Mouse (Mus musculus): ENCODE data around the gene Leng8.

The Leng8 gene

DNA sequence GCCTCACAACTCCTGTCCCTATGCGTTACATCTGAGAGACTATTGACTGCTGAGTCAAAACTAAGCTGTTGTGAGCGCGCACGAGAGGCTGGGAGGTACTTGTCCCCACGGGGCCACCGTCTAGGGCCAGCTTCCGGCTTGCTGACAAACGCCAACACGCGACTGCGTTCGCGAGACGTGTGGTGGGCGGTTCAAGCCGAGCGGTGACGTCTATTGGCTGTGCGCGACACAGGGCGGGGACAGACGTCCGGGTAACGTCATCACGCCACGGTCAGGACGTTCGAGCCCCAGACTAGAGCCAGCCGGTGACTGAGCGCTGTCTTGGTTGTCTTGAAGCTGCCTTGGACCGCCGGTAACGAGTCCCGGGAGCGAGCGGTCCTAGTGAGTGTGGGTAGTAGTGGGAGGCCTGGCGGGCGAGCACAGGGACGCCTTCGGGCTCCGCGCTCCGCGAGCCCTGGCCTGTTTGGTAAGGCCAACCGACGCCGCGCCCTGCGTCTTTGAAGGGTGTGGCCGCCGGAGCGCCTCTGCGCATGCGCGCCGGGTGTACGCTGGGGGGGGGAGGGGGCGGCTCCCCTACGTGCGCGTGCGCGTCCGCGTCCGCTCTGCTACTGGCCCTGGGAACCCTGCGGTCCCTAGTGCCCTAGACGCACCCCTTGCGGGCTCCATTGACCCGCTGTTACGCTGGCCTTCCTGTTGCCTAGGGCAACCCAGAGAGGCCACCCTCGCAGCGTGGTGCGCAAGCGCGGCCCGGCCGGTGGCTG lies at the start of gene Leng8:
TSS of gene Leng8 (plus strand) at position 269 of the 761 bp plus-strand sequence.
- DNase-seq (ENCODE audit: low spot score in 2 of 2), result peak; percentile 99 to 100

DNA sequence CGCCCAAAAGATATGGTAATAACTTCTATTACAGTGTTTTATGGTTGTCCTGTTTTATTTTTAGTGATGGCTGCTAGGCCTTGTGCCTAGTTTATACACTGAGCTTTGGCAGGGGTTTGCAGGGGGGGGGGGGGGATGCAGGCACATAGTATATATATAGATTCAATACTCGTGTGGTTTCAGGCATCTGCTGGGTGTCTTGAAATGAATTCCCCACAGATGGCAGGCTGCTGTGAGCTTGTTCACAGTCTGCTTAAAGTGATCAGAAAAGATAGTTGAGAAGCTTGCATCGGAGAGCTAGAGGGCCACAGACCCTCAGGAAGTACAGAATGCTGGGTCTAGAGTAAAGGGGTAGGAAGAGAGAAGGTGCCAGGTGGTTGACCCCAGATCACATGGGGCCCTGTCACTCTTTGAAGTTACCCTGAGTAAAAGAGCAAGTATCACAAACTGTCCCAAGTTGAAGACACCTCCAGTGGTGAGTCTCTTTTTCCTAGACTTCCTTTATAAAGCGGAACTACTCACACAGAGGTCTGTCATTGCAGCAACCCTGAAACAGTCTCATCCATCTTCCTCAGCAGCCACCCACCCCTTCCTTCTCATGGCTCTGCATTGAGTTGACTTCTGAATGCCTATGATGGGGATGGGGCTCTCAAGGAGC lies 49.5 kb upstream of the Leng8 start:
- no peak for DNase-seq (ENCODE audit: low spot score in 2 of 2)

DNA sequence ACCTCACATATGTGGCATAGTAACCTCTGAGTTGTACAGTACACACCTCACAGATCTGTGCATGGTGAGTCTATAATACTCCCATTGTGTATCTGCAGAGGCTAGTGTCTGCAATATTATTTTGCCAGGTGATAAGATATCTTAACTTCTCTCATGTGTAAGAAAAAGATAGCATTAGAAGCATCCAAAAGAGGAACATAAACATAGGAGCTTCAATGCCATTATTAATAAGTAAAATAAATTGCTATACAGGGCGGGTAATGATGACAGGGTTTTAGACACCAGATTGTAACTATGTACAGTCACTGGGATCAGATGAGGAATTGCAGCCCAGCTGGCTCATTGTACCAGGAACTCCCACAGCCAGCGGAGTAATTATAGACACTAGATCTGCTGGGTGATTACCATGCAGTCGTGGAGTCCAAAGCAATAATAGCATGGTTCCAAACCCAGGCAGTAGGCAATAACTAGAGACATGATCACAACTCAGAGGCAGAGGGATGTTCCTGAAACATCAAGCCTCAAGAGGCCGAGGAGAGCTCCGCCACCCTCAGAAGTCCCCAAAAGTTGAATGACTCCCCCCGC lies 48.9 kb upstream of the Leng8 start:
- DNase-seq (ENCODE audit: low spot score in 2 of 2), result no peak

DNA sequence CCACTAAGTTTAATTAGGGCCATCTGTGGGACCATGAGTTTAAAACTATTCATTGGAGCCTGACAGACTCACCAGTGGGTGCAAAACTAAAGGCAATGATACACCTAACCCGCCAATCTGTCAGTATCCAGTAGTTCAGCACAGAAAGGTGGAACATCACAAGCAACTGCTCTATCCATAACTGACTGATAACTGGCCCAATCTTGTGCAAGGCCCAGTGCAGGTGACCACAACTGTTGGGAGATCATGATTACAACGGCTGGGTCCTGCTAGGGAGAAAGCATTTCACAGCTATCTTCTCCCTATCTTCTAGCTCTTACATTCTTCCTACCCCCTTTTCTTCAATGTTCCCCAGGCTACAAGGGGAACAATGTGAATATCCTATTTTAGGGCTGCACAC lies 48.2 kb upstream of the Leng8 start:
- DNase-seq (ENCODE audit: low spot score in 2 of 2), result no peak

DNA sequence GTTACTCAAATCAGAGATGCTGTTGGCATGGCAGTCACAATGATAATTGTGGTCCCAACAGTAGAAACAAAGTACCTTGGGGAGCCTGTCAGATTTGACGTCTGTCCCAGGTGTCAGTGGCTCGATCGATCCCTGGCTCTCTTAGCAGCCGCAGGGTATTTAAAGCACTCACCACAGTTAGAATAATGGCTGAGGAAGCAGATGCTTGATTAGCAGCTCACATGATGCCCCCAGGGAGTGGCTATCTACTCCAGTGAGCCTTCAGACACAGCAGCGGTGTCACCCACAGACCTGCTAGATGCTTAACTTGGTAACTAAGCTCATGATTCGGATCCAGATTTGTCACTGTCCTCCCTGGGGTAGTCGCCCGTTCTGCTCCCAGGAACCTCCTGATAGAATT lies 45.7 kb upstream of the Leng8 start:
- no peak for DNase-seq (ENCODE audit: low spot score in 2 of 2)

DNA sequence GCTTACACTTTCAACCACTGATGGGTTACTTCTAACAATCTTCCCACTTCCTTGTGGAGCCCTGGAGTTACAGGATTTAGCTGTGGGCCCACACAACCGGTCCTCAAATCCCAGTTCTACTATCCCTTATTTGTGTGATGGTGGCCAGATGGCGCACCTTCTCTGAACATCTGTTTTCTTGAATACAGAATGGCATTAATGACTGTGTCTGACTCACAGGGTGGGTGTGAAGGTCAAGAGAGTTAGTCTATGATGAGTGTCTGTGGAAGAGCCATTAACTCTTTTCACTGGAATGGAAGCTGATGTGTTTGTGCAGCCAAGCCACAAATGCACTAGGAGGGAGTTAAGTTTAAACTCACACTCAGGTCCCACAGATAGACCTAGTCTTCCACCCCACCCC lies 38.5 kb upstream of the Leng8 start:
- DNase-seq (ENCODE audit: low spot score in 2 of 2), result no peak

DNA sequence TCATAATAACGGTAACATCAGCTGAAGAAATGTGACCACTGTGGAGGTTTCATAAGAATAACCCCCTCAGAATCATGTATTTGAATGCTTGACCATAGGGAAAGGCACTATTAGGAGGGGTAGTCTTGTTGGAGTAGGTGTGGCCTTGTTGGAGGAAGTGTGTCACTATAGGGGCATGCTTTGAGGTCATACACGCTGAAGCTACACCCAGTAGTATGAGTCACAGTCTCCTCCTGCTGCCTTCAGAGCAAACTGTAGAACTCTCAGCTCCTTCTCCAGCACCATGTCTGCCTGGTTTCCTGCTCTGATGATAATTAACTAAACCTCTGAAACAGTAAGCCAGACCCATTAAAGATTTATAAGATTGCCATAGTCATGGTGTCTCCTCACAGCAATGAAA lies 38.0 kb upstream of the Leng8 start:
- DNase-seq (ENCODE audit: low spot score in 2 of 2), result no peak

DNA sequence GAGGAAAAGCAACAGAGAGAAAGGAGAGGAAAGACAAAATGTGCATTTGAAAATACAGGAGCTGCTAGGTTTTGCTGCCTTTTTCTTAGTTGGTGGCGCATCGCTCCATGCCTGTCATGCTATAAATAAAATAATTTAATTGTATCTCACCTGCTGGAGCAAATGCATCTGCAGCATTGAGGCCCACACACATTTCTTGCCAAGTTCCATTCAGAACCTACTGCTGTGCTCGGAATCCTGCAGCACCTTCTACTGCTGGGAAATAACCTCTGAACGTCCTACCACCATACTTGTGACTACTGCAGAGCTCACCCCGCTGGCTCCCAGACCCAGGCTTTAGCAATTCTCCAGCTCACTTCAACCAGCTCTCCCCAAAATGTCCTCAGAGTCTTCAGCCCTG lies 35.7 kb upstream of the Leng8 start:
- no peak for DNase-seq (ENCODE audit: low spot score in 2 of 2)

DNA sequence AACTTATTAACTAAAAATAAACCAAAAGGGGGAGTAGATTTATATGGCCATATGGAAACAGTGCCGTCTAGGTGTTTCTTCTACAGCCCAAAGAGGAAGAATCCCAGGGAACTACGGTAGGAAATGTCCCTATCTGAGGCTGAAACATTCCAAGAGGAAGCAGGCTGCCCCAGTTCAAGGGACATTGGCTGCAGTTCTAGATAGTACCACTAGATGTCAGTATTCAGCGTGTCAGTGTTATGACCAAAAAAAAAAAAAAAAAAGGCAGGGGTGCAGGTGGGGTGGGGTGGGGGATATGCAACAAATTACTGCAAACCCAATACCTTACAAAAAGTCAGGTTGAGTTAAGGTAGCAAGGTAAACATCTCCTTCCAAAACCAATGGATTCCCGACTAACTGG lies 33.4 kb upstream of the Leng8 start:
- no peak for DNase-seq (ENCODE audit: low spot score in 2 of 2)

DNA sequence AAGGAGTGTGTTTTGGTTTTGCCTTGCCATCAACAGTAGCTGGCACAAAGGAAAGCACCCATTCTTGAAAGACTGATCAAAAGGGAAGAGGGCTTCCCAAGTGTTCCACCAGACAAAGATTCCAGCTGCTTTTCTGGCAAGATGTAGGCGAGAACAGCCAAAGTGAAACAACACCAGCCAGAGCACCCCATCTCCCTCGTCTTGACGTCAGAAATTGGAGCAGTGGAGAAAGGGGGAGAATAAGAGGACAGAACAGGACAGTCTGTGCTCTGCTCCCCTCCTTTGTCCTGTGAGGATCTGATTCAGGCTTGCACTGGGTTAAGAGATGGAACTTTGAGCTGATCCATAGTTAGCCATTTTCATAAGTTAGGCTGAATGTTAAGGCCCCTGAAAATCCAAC lies 25.1 kb upstream of the Leng8 start:
- DNase-seq (ENCODE audit: low spot score in 2 of 2), result no peak

DNA sequence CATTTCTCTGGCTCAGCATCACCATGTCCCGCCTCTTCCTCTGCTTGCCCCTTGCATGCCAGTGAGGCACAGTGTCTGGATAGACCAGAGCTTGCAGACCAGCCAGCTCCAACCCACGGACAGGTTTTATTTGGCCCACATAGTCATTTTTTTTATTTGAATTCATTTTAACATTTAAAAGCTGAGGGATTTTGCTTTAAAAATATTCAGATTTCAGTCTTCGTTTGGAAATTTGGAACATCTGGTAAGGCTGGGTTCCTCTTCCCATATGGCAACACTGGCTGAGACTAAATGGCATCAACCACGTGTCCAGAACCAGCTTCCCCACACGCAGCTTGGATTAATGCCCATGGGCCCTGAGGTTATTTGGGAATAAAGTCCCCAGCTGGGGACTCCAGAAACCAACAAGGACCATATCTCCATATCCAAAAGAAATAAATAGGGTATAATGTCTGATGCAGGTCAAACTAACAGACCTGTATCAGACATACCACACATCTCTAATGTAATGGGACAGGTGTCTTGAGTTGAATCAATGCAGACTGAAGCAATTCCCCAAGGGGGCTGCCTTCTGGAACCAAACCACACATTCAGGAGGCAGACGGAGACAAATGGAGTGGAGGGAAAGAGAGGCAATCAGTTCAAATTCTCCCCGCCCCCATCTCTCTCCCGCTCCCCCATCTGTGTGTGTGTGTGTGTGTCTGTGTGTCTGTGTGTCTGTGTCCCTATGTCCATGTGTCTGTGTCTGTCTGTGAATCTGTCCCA lies 19.6 kb upstream of the Leng8 start:
- DNase-seq (ENCODE audit: low spot score in 2 of 2), result no peak

DNA sequence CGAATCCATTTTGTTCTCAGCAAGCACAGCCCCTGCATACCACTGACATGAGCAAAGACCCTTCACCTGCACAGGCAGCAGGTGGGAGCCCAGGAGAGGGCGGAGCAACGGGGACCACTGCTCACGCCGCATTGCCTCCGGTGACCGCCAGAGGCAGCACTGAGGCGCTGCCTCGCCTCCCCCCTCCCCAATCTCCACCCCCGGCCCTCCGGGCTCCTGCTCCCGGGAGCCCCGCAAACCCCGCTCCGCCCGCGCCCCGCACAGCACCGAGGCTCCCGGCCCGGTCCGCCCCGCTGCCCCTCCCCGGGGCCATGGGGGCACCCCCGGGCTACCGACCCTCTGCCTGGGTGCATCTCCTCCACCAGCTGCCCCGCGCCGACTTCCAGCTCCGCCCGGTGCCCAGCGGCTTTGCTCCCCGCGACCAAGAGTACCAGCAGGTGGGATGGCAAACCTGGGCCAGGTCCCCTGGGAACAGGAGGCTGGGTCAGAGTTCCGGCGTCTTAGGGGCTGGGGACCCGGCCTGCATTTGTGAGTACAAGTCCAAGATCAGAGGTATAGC lies 17.4 kb upstream of the Leng8 start, which contains the start of gene Ttyh1:
TSS of gene Ttyh1 (plus strand) at position 65 of the 559 bp plus-strand sequence.
- DNase-seq (ENCODE audit: low spot score in 2 of 2), result no peak

DNA sequence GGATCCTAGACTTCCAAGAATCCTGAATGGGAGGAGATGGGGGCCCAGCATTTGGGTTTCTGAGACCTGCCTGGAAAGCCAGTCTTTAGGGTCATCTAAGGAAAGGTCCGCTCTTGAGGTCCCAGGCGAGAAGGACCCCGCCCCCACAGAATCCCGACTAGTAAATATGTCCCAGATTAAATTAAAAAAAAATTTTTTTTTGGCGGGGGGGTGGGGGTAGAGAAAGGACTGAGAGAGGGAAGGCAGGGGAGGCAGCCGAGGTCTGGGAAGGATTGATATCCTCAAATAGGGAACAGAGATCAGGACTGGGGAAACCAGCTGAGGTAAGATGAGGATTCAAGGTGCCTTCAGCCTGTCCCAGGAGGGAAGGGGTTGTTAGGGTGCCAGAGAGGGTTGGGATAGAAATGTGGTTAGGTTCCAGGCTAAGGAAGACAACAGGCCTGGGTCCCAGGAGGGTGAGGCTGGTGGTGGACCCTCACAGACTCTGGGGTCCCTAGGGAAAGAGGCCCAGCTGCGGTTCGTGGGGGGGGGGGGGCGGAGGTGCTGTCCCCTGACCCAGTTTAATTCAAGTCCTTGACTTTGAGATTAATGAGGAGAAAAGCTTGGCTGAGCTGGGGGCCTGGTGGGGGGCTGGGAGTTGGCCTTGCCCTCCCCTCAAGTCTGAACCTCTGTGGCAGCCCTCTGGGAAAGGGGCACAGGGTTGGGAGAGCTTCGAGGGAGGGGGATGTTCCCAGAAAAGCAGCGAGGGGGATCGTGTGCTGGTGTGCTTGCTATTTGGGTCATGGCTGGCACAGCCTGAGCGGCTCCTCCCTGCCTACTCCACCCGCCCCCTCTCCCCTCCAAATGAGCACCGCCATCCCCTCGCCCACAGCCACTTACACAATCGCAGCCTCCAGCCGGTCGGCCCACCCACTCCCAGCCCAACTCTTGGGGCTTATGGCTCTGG lies 16.6 kb upstream of the Leng8 start:
- no peak for DNase-seq (ENCODE audit: low spot score in 2 of 2)

DNA sequence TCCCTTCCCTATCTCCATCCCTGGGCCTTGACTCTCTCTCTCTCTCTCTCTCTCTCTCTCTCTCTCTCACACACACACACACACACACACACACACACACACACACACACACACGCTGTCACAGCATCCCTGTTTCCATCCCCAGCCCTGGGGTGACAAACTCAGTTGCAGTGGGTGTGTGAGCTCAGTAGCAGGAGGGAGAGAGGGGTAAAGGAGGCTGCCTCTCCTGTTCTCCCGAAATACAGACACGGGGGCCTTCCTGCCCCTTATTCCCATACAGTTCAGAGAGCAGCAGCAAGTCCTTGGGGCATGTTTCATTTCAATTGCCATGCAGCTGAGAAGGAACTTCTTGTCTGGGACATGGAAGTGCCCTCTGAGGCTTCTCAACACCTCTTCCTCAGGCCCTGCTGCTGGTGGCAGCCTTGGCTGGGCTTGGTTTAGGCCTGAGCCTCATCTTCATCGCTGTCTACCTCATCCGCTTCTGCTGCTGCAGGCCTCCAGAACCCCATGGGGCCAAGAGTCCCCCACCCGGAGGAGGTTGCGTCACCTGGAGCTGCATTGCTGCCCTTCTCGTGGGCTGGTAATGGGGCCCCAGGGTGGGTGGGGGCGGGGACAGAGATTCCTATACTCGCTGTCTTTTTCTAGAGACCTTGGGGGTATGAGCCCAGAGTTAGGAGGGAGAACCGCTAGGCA lies 14.6 kb upstream of the Leng8 start:
- no peak for DNase-seq (ENCODE audit: low spot score in 2 of 2)

DNA sequence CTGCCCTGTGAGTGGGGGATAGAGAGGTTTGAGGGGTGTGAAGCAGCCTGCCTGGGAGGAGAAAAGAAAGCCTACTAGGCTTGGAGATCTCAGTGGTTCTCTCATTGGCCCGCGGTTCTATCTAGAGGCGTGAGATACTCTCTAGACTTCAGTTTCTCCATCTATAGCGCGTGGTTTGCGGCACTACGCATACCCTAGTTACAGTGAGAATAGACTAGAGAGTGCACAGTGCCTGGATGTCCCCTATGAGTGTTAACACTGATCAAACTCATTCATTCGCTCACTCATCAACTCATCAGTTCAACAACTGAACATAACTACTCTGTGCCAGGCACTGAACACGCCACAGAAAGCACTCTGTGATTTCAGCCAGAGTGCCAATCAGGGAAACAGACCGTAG lies 14.1 kb upstream of the Leng8 start:
- no peak for DNase-seq (ENCODE audit: low spot score in 2 of 2)

DNA sequence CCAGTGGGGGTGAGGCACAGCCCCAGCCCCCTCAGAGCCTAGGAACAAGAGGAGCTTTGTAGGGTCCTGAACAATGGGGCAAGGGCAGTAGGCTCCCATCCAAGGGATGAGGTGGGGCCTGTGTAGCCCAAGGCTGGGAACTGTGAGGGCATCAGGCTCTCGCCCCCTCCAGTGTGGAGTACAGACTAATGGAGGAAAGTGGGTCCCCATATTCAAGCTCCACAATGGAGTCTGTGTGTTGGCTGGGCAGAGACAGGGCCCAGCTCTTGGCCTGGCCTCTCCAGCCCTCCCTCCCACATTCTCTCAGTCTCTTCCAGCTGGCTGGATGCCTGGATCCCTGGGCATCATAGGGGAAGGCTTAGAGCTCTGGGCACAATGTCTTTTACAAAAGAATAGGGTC lies 13.1 kb upstream of the Leng8 start:
- no peak for DNase-seq (ENCODE audit: low spot score in 2 of 2)

DNA sequence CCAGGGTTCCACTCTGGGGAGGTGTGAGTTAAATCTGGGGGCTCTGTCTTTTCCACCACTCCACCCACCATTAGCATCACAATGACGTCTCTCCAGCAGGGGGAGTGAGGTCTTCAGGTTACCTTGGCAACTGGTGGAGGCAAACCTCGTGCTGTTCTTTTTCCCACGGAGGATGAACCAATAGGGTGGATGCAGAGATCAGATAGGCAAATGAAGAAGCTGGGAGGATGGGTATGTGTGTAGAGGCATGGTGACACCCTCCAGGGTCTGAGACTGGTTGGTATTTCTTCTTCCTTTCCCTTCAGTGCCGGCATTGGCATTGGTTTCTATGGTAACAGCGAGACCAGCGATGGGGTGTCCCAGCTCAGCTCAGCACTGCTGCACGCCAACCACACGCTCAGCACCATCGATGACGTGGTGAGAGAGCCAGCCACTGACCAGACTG lies 12.5 kb upstream of the Leng8 start:
- no peak for DNase-seq (ENCODE audit: low spot score in 2 of 2)

DNA sequence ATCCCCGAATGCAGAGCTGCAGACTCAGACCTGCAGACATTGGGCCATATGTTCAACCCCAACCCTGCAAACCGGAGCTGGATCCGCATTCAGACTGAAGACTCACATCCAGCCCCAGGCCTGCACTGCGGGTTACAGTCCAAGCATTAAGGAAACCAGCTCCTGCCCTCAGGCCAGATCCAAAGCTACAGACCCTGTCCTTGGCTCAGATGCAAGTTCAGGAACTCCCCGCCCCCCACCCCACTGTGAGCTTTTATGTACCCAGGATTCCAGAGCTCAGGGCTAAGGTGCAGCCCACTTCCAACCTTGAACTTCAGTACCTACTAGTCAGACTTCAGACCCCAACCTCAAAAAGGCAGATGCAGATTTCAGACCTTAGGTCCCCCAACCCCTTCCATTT lies 12.0 kb upstream of the Leng8 start:
- no peak for DNase-seq (ENCODE audit: low spot score in 2 of 2)

DNA sequence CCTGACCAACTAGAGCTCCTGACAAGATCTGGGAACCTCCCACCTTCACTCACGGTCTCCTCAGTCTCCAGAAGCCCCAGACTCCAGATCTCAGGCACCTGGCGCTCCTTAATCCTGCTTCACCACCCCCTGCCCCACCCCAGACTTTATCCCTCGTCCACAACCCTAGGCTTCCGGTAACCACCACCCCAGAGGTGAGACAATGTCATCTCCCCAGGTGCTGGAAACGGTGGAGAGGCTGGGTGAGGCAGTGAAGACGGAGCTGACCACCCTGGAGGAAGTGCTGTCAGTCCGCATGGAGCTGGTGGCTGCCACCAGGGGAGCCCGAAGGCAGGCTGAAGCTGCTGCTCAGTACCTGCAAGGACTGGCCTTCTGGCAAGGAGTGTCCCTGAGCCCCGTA lies 11.5 kb upstream of the Leng8 start:
- no peak for DNase-seq (ENCODE audit: low spot score in 2 of 2)

Measured in urinary bladder, postnatal 36 days (tissue).